Mouse (Mus musculus) embryonic facial prominence, embryonic 12.5 days (tissue): Measurements from ENCODE around the gene Inpp5d. TPM values are rescaled to one million over a fixed set of nuclear protein-coding genes. Genes with fewer than 3 reads are reported as not detected.

Experiments
- ATAC-seq: fragments of 200-750 bp; cut with Nextera tagmentation; 2 replicates; pipeline ENCODE4 v1.8.0; 2017; ENCODE audit not compliant: insufficient number of reproducible peaks, insufficient read depth, low FRiP score, low TSS enrichment
- H3K27ac ChIP-seq: fragments of 300-500 bp; sonication (generic); 2 replicates; pipeline ENCODE4 v1.5.1; 2016; ENCODE audit warnings: mild to moderate bottlenecking
- H3K27me3 ChIP-seq: fragments of 300-500 bp; sonication (generic); 2 replicates; pipeline ENCODE4 v1.6.1; 2016; ENCODE audit warnings: mild to moderate bottlenecking, moderate library complexity
- H3K36me3 ChIP-seq: fragments of 300-500 bp; sonication (generic); 2 replicates; pipeline ENCODE4 v1.6.1; 2016; ENCODE audit warnings: mild to moderate bottlenecking
- H3K4me1 ChIP-seq: fragments of 300-500 bp; sonication (generic); 2 replicates; pipeline ENCODE4 v1.6.1; 2016
- H3K4me2 ChIP-seq: fragments of 300-500 bp; sonication (generic); replicated peaks from 2 replicates; pipeline ENCODE4 v1.6.1; 2016; ENCODE audit warnings: mild to moderate bottlenecking, moderate library complexity
- H3K4me3 ChIP-seq: fragments of 300-500 bp; sonication (generic); 2 replicates; pipeline ENCODE4 v1.5.1; 2016; ENCODE audit warnings: mild to moderate bottlenecking
- H3K9ac ChIP-seq: fragments of 300-500 bp; sonication (generic); 2 replicates; pipeline ENCODE4 v1.6.1; 2016; ENCODE audit warnings: mild to moderate bottlenecking, moderate library complexity
- H3K9me3 ChIP-seq: fragments of 300-500 bp; sonication (generic); 2 replicates; pipeline ENCODE4 v1.6.1; 2016; ENCODE audit warnings: mild to moderate bottlenecking, moderate library complexity
- WGBS: fragments of 180-500 bp; shearing (Covaris S2); methylation state at CpG from one replicate; pipeline ENCODE4 v1.1.7; 2016; 5-methylcytosine and 5-hydroxymethylcytosine counted together
- polyA plus RNA-seq: library from polyadenylated mRNA; unstranded; fragments of >200 nt; fragmentation: Nextera tagmentation; extraction: Ambion mirVana; gene quantifications from 2 replicates; pipeline ENCODE4 v1.2.1, GENCODE M21; 2016

The Inpp5d gene
- polyA plus RNA-seq, 1 experiment from 2014 or later: 6.1 TPM

DNA sequence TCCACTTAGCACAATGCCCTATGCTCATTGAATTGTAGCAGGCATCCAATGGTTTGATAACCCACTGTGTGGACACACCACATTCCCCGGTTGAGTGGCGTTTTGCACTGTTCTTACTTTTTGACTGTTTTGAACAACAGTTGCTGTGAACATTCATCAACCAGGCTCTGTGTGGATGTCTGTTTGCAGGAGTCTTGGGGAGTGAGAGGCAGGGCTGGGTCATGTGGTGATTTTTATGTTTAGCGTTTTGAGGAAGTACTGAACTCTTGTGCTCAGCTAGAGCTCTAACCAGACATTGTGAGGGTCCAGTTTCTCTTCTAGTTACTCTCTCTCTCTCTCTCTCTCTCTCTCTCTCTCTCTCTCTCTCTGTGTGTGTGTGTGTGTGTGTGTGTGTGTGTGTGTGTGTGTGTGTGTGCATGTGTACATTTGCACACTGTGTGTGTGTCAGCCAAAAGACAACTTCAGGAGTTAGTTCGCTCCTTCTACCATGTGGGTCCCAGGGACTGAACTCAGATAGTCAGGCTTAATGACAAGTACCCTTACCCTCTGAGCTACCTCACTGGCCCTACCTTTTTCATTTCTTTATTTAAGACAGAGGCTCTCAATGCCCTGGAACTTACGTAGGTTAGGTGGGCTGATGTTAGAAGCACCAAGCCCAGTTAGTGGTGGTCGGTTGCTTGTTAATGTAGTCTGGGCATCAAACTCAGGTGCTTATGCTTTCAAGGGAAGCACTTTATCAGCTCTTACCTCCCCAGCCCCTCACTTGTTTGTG, 5.3 kb downstream of the Inpp5d start:
- H3K36me3 ChIP-seq: no peaks in the 10 kb centered on the region
- H3K27ac ChIP-seq: no peak overlapping the region
- H3K4me2 ChIP-seq: no peak overlapping the region
- H3K4me3 ChIP-seq: no peak overlapping the region
- H3K27me3 ChIP-seq: no peaks in the 10 kb centered on the region
- H3K9me3 ChIP-seq: no peaks in the 10 kb centered on the region
- no peak for ATAC-seq
- no peaks in the 10 kb centered on the region for H3K4me1 ChIP-seq
- no peak overlapping the region for H3K9ac ChIP-seq
- WGBS: 90% methylated on average over 6 of the region's 6 CpGs

DNA sequence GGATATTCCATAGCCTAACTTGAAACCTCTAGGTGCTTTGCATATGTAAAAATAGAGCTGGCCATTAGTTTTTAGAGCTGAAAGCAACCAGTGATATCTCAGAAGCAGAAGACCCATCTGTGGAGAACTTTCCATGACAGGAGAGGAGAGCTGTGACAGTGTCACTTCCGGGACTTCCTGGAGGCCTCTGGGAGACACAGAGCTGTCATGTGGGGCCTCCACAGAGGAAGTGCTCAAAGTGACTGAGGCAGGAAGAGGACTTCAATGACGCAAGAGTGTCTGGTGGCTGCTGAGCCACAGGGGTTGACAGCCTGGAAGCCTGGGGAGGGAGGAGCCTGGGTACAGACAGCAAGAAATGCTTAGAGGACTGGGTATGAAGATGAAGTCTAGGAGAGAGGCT, 6.2 kb downstream of the Inpp5d start:
- 41% methylated on average over 2 of the region's 2 CpGs for WGBS
- Histone ChIP-seq H3K36me3 (no peaks in the 10 kb centered on the region), H3K27me3 (no peaks in the 10 kb centered on the region), H3K27ac (no peak overlapping the region), H3K4me1 (no peaks in the 10 kb centered on the region), H3K9me3 (no peaks in the 10 kb centered on the region), H3K4me3 (no peak overlapping the region), H3K9ac (no peak overlapping the region), H3K4me2 (no peak overlapping the region)
- ATAC-seq: no peak

DNA sequence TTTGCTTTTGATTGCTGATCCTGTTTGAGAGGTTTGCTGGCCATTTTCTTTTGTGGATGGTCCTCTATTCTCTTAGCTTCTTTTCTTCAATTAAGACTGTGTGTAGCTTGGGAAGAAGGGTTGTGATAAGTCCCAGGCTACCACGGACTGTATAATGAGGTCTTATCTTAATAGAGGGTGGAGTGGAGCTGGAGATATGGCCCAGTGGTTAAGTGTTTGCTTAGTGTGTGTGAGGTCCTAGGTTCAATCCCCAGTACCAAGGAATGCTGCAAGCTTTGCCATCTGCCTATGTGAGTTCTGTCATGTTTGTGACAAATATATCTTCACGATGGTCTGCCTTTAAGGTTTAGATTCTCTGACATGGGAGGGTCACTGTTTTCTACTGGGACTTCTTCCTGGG, 8.0 kb downstream of the Inpp5d start:
- WGBS: 66% methylated on average over 2 of the region's 2 CpGs
- Histone ChIP-seq H3K4me2 (no peak overlapping the region), H3K9ac (no peak overlapping the region), H3K9me3 (no peaks in the 10 kb centered on the region), H3K27me3 (no peaks in the 10 kb centered on the region), H3K4me3 (no peak overlapping the region), H3K27ac (no peak overlapping the region), H3K4me1 (no peaks in the 10 kb centered on the region), H3K36me3 (no peaks in the 10 kb centered on the region)
- no peak for ATAC-seq

DNA sequence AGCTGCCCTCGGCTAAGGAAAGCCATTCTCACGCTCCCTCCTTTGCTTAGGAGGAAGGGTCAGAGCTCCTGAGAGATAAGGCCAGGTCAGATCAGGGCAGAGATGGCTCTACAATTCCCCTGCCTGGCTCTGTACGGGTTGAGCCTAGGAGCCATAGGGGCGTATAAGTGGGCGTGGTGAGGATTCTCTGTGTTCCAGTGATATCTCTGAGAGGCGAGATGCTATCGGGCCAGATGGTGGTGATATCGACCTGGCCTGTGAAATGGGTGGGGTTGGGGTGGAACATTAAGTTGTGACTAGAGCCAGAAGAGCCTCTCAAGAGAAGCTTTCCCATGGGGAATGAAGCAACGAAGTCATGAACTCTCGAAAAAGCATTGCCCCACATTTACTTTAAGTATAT, 11.5 kb downstream of the Inpp5d start:
- Histone ChIP-seq H3K36me3 (no peaks in the 10 kb centered on the region), H3K27me3 (no peaks in the 10 kb centered on the region), H3K4me2 (no peak overlapping the region), H3K27ac (0 out of 2 replicates have a peak overlapping the region, but pooled peaks have one; percentile 23), H3K9ac (no peak overlapping the region), H3K9me3 (no peaks in the 10 kb centered on the region), H3K4me3 (no peak overlapping the region), H3K4me1 (no peaks in the 10 kb centered on the region)
- no peak for ATAC-seq
- 75% methylated on average over 10 of the region's 10 CpGs for WGBS

DNA sequence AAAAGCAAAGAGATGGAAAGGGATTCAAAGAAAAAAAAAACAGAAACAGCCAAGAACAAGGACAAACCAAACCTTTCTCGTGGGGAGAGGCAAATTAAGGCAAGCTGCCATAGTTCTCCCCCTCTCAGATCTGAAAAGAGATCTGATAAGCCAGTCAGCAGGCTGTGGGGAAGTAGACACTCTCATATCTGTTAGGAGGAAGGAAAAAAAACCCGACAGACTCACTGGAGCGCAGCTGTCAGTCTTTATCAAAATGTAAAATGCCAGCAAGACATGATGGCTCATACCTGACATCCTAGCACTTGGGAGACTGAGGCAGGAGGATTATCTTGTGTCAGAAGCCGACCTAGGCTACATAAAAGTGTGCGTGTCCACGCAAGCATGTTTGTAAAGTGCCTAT, 12.1 kb downstream of the Inpp5d start:
- no peak overlapping the region for H3K9ac ChIP-seq
- H3K9me3 ChIP-seq: no peaks in the 10 kb centered on the region
- H3K36me3 ChIP-seq: no peaks in the 10 kb centered on the region
- no peaks in the 10 kb centered on the region for H3K27me3 ChIP-seq
- no peak overlapping the region for H3K27ac ChIP-seq
- ATAC-seq: no peak
- H3K4me3 ChIP-seq: no peak overlapping the region
- no peaks in the 10 kb centered on the region for H3K4me1 ChIP-seq
- H3K4me2 ChIP-seq: no peak overlapping the region
- WGBS: 73% methylated on average over 6 of the region's 6 CpGs

DNA sequence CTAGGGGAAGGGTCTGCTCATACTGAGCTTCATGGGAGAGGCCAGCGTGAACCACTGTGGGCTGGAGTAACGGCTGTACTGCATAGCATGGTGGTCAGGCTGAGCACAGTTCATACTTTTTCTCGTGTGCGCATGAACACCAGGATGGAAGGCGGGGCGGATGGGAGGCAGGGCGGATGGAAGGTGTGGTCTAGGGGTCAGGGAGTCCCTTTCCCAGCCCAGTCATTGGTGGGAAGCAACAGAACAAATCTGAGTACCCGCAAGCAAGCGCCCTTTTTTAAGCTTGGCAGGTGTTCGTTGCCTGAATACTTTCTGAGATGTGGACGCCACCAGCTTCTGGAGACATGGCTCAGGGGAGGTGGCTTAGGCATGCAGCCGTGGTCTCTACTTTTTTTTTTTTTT, 16.6 kb downstream of the Inpp5d start:
- WGBS: 86% methylated on average over 12 of the region's 12 CpGs
- Histone ChIP-seq H3K27me3 (no peaks in the 10 kb centered on the region), H3K36me3 (no peaks in the 10 kb centered on the region), H3K4me3 (no peak overlapping the region), H3K4me1 (peaks cover 8% of the 10 kb centered on the region; the same call in 1 of the 2 replicates), H3K27ac (no peak overlapping the region), H3K4me2 (no peak overlapping the region), H3K9ac (no peak overlapping the region), H3K9me3 (no peaks in the 10 kb centered on the region)
- no peak for ATAC-seq

DNA sequence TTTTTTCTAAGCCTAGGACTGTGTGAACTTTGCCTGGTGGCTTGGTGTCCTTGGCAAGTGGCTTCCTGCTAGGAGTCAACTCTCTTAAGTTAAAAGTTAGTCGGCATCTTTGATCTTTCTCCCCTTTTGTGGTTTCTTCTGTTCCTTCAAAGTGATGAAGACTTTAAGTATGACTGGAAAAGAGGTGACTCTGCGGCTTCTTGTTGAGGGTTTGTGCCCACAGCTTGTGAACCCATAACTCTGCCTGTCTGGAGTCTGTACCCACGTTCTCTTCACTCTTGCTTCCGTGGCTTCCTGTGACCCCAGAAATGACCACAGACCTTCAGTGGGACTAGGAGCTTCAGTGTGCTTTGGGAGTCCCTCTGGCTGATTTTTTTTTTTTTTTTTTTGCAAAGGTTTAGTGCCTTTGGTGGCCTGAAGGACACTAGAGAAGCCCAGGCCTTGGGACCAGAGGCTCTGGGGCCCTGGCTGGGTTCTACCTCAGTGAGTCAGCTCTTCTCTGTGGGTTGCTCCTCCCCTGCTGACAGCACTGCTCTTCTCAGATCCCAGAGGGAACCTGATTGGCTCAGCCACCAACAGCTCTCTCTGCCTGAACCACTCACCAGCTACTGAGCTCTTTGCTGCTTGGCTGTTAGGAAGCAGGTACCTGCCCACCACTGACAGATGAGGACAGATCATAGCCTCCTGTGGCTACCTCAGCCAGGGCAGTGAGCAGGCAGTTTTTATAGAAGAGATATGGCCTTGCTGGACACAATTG, 17.2 kb downstream of the Inpp5d start:
- Histone ChIP-seq H3K27me3 (no peaks in the 10 kb centered on the region), H3K4me2 (no peak overlapping the region), H3K36me3 (no peaks in the 10 kb centered on the region), H3K27ac (0 out of 2 replicates have a peak overlapping the region, but pooled peaks have one; percentile 1), H3K4me1 (peaks cover 8% of the 10 kb centered on the region; the same call in 1 of the 2 replicates), H3K9ac (no peak overlapping the region), H3K9me3 (no peaks in the 10 kb centered on the region), H3K4me3 (no peak overlapping the region)
- 84% methylated on average over 4 of the region's 4 CpGs for WGBS
- peak; percentile 56; the same call in 1 of the 2 replicates for ATAC-seq

DNA sequence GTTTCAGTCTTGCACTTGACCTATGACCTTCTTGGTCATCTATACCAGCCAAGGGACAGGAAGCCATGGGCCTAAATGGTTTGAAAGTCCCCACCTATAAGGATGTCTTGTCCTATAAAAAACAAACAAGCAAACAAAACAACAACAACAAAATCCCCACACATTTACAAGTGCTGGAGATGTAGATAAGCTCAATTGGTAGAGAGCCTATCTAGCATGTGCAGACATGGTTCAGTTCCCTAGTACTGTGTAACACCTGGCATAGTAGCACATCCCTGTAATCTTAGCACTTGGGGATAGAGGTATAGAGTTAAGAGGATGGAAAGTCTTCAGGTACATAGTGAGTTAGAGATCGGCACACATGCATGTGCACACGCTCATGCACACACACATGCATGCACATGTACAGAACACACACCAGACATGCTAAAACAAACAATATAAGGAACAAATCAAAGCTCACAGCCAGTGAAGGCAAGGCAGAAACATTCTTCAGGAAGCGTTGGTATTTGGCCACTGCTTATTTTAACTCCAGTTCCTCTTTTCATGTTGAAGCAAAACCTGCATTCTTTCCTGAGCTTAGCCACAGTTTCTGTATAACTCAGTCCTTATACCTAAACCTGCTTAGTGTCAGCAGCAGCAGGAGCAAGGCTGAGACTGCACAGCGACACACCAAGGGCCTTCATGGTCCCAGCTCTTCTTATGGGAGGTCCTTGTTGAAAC, 17.9 kb downstream of the Inpp5d start:
- ATAC-seq: no peak
- Histone ChIP-seq H3K27ac (0 out of 2 replicates have a peak overlapping the region, but pooled peaks have one; percentile 1), H3K4me2 (no peak overlapping the region), H3K27me3 (no peaks in the 10 kb centered on the region), H3K9me3 (no peaks in the 10 kb centered on the region), H3K4me3 (no peak overlapping the region), H3K4me1 (peaks cover 8% of the 10 kb centered on the region; the same call in 1 of the 2 replicates), H3K36me3 (no peaks in the 10 kb centered on the region), H3K9ac (no peak overlapping the region)
- WGBS: 82% methylated on average over 4 of the region's 4 CpGs

DNA sequence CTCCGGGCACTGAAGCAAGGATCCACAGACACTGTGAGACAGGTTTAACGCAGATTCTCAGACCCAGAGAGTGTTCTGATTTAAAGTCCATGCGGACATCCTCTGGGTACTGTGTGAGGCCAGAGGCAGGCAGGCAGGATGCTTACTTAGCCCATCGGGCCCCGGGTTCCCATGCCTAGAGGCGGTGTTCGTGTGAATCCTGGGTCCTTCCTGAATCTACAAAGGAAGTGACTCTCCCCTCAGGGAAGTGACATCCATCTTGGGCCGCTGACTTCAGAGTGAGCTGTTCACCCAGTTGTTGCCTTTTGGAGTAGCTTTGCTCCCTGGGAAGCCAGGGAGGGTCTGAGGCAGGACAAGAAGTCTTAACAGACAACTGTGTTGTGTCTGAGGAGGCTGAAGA, 19.6 kb downstream of the Inpp5d start:
- Histone ChIP-seq H3K27ac (peak overlapping the region; percentile 60; the same call in 1 of the 2 replicates), H3K9me3 (no peaks in the 10 kb centered on the region), H3K9ac (no peak overlapping the region), H3K4me3 (no peak overlapping the region), H3K4me2 (no peak overlapping the region), H3K27me3 (no peaks in the 10 kb centered on the region), H3K4me1 (peaks cover 8% of the 10 kb centered on the region; the same call in 1 of the 2 replicates), H3K36me3 (no peaks in the 10 kb centered on the region)
- no peak for ATAC-seq
- 81% methylated on average over 8 of the region's 8 CpGs for WGBS

DNA sequence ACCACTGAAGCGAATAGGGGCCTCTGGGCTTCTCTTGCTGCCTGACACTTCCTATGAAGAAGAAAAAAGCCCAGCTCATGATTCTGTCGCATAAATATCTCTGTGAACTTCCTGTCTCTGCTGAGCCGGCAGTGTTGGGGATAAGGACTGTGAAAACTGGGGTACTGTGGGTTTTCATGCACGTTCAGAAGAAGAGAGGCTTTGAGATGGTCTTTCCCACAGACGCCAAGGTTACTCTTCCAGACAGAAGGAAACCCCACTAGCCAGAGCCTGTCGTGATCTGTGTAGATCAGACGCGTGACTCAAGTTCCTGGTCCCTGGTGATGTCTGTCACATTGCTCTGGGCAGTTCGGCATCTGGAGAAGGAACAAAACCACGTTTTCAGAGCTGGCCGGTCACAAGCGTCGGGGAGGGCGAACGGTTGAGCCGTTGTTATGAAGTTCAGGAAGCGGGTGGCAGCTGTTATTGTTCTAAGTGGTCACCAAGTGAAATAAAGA, 20.1 kb downstream of the Inpp5d start:
- no peak overlapping the region for H3K4me3 ChIP-seq
- no peak for ATAC-seq
- no peak overlapping the region for H3K9ac ChIP-seq
- no peaks in the 10 kb centered on the region for H3K36me3 ChIP-seq
- H3K27ac ChIP-seq: peak overlapping the region; percentile 60; the same call in 1 of the 2 replicates
- WGBS: 49% methylated on average over 17 of the region's 17 CpGs
- no peaks in the 10 kb centered on the region for H3K9me3 ChIP-seq
- H3K4me2 ChIP-seq: no peak overlapping the region
- peaks cover 8% of the 10 kb centered on the region; the same call in 1 of the 2 replicates for H3K4me1 ChIP-seq
- H3K27me3 ChIP-seq: no peaks in the 10 kb centered on the region

DNA sequence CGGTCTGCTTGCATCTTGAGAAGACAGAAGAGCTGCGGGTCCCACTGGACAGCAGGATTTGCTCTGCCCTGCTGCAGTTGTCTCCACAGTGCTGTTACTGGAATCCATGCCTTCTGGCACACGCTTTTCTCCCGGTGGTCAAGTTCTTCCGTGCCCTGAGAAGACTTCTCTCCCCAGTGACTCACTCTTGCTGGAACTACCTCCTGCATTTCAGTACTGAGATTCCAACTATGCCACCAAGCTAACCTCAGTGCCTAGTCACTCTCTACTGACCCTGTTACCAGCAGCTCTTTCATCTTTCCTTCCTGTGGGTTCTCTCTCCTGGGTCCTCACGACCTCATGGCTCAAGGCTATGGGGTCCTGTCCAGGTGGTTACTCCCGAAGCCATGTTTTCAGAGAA, 22.9 kb downstream of the Inpp5d start:
- Histone ChIP-seq H3K4me1 (peaks cover 8% of the 10 kb centered on the region; the same call in 1 of the 2 replicates), H3K4me2 (no peak overlapping the region), H3K9ac (no peak overlapping the region), H3K36me3 (no peaks in the 10 kb centered on the region), H3K27ac (no peak overlapping the region), H3K4me3 (no peak overlapping the region), H3K27me3 (no peaks in the 10 kb centered on the region), H3K9me3 (no peaks in the 10 kb centered on the region)
- WGBS: 82% methylated on average over 7 of the region's 7 CpGs
- no peak for ATAC-seq
